Mouse (Mus musculus): ENCODE measurements around the gene Tbccd1. TPM values are rescaled to one million over a fixed set of nuclear protein-coding genes. Genes with fewer than 3 reads are reported as not detected.

Gene Tbccd1
- polyA plus RNA-seq, 1 experiment from 2014 or later, result 31.1 TPM

DNA sequence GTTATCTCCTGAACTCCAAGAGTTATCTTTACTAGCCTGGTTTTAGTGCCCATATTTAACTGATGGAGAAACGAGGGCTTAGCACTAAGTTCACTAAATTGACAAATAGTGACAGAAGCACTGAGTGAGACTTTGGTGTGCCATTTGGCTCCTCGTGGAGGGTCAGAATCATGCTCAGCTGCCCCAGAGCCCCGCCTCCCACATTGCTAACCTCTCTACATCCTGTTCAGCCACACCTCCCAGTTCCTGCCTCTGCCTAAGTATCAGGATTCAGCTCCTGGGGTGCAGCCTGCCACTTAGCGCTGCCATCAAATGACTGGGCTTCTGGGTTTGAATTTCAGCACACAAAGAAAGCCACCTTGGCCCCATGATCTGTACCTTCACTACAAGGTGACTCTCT is 27.9 kb upstream of the Tbccd1 start:
- no peak for ATAC-seq
- Histone ChIP-seq H3K4me3 (no peak overlapping the region), H3K4me2 (no peak overlapping the region), H3K9me3 (replicated peaks) (no peaks in the 10 kb centered on the region), H3K4me1 (peaks cover 27% of the 10 kb centered on the region), H3K9ac (no peak overlapping the region), H3K27ac (no peak overlapping the region), H3K27me3 (replicated peaks) (peaks cover 9% of the 10 kb centered on the region; the same call in 1 of the 2 replicates), H3K36me3 (no peaks in the 10 kb centered on the region)
- 18% methylated on average over 4 of the region's 4 CpGs for WGBS (ENCODE audit: insufficient replicate concordance)

DNA sequence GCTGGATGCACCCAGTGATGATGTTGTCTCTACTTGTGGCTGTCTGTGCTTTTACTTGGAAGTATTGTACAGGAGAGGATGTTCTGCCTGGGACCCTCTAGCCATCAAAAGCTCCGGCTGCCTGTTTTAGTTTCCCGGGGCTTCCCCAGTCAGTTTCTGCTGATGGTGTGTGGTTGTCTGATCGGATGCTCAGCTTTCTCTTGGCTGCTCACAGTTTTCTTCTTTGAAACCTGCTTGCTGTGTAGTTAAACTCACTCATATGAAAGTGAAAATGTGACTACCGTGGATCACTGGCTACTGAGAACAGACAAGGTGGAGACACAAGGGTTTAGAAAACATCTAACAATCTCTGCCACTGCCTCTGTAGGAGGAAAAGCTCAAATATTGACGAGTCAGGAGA is 26.0 kb upstream of the Tbccd1 start:
- 67% methylated on average over 5 of the region's 5 CpGs for WGBS (ENCODE audit: insufficient replicate concordance)
- H3K9me3 ChIP-seq (replicated peaks), result no peaks in the 10 kb centered on the region
- H3K36me3 ChIP-seq, result no peaks in the 10 kb centered on the region
- no peak overlapping the region for H3K4me2 ChIP-seq
- peaks cover 27% of the 10 kb centered on the region for H3K4me1 ChIP-seq
- H3K27me3 ChIP-seq (replicated peaks), result 0 out of 2 replicates have a peak, but pooled peaks cover 7% of the 10 kb centered on the region
- no peak for ATAC-seq
- H3K9ac ChIP-seq, result no peak overlapping the region
- no peak overlapping the region for H3K27ac ChIP-seq
- no peak overlapping the region for H3K4me3 ChIP-seq

DNA sequence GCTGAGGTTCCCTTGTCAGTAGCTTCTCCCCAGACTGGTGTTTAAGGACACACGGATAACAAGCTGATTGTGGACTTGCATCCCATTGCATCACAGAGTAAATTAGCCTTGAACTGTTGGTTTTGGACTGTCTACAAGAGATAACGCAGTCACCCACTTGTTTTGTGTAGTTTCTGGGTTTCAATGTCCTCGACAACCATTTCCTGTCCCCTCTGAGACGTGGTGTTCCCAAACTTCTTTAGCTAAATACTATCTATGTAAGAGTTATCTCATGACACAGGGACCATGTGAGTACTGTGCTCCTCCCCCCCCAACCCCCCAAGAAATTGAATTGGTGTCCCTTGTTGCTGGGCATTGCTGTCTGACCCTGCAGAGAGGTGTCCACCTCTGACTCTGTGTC is 24.0 kb upstream of the Tbccd1 start:
- peaks cover 27% of the 10 kb centered on the region for H3K4me1 ChIP-seq

DNA sequence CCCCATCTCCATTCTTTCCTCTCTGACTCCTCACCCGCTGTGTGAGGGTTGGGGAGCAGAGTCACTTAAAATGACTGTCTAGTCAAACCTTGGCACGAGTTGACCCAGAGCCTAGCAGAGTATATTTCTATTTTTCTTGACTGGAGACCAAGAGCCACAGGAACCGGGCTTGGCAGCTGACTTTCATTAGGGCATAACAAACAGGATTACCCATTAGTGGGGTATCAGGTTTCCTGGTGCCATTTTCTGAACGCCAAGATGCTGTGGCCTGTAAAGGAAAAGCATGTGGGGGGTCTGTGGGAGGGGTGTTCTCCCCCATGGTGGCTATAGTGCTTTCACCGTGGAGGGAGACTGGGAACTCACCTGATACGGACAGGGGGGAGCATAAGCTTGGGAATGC is 23.4 kb upstream of the Tbccd1 start:
- no peak for ATAC-seq
- H3K27me3 ChIP-seq (replicated peaks), result 0 out of 2 replicates have a peak, but pooled peaks cover 3% of the 10 kb centered on the region
- no peaks in the 10 kb centered on the region for H3K36me3 ChIP-seq
- 0 out of 2 replicates have a peak overlapping the region, but pooled peaks have one; percentile 1 for H3K4me2 ChIP-seq
- WGBS (ENCODE audit: insufficient replicate concordance), result 36% methylated on average over 6 of the region's 6 CpGs
- H3K9me3 ChIP-seq (replicated peaks), result no peaks in the 10 kb centered on the region
- peaks cover 27% of the 10 kb centered on the region for H3K4me1 ChIP-seq
- no peak overlapping the region for H3K9ac ChIP-seq
- no peak overlapping the region for H3K4me3 ChIP-seq
- H3K27ac ChIP-seq, result peak overlapping the region; percentile 65; the same call in 1 of the 2 replicates

More for the DNA sequence above, 24.0 kb upstream of the Tbccd1 start:
- 24% methylated on average over 4 of the region's 4 CpGs for WGBS (ENCODE audit: insufficient replicate concordance)
- peak; percentile 53 for ATAC-seq
- Histone ChIP-seq H3K36me3 (no peaks in the 10 kb centered on the region), H3K9me3 (replicated peaks) (no peaks in the 10 kb centered on the region), H3K9ac (no peak overlapping the region), H3K27me3 (replicated peaks) (0 out of 2 replicates have a peak, but pooled peaks cover 3% of the 10 kb centered on the region), H3K27ac (peak overlapping the region; percentile 72), H3K4me3 (no peak overlapping the region), H3K4me2 (0 out of 2 replicates have a peak overlapping the region, but pooled peaks have one; percentile 1)

DNA sequence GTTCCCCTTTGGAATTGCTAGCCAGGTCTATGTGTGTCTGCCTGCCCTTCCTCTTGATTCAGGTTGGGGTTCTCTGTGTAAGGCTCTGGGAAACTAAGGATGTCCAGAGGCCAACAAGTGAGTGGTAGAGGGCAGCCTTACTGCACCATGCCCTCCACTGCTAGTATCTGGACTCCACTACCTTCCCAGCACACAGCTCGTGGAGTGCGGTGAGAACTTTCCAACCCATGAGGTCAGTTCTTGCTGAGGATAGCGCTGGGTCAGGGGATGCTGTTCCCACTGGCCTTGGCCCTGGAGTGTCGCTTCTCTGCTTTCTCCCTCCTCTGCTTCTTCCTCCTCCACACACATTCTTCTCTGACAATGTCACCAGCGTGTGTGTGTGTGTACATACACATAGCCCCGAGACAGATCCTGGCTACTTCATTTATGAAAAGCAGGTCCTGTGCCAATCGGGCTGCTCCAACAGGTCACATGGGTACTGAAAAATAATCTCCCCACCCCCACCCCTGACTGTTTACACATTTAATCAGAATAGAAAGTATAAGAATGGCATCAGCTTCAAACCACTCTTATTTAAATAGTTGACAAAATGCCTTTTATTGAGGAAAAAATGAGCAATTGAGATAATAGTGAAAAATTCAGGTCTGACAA is 22.6 kb upstream of the Tbccd1 start:
- Histone ChIP-seq H3K4me1 (peaks cover 24% of the 10 kb centered on the region), H3K9ac (no peak overlapping the region), H3K4me2 (no peak overlapping the region), H3K27ac (no peak overlapping the region), H3K36me3 (no peaks in the 10 kb centered on the region), H3K4me3 (no peak overlapping the region), H3K27me3 (replicated peaks) (0 out of 2 replicates have a peak, but pooled peaks cover 3% of the 10 kb centered on the region), H3K9me3 (replicated peaks) (no peaks in the 10 kb centered on the region)
- 61% methylated on average over 7 of the region's 7 CpGs for WGBS (ENCODE audit: insufficient replicate concordance)
- ATAC-seq, result no peak

DNA sequence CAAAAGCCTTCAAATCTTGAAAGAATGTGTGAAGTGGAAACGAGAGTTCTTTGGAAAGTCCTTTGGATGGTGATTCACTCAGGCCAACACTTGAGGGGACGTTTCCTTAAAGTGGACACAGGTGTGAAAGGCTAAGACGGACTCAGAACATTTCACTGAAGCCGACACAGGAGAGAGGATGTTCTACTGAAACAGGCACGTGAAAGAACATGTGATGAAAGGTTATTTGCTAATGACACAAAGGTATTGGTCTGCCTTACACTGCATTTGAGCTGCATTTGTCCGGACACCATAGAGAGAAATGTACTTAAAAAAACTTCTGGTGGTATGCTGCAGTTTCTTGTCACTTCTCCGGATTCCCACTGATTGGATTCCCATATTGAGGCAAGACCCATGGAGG is 21.2 kb upstream of the Tbccd1 start:
- no peak for ATAC-seq
- H3K9me3 ChIP-seq (replicated peaks), result no peaks in the 10 kb centered on the region
- H3K4me1 ChIP-seq, result peaks cover 24% of the 10 kb centered on the region
- no peak overlapping the region for H3K4me3 ChIP-seq
- H3K36me3 ChIP-seq, result peaks cover 4% of the 10 kb centered on the region; the same call in 1 of the 2 replicates
- no peak overlapping the region for H3K9ac ChIP-seq
- H3K4me2 ChIP-seq, result no peak overlapping the region
- 64% methylated on average over 7 of the region's 7 CpGs for WGBS (ENCODE audit: insufficient replicate concordance)
- no peak overlapping the region for H3K27ac ChIP-seq
- 0 out of 2 replicates have a peak, but pooled peaks cover 3% of the 10 kb centered on the region for H3K27me3 ChIP-seq (replicated peaks)

DNA sequence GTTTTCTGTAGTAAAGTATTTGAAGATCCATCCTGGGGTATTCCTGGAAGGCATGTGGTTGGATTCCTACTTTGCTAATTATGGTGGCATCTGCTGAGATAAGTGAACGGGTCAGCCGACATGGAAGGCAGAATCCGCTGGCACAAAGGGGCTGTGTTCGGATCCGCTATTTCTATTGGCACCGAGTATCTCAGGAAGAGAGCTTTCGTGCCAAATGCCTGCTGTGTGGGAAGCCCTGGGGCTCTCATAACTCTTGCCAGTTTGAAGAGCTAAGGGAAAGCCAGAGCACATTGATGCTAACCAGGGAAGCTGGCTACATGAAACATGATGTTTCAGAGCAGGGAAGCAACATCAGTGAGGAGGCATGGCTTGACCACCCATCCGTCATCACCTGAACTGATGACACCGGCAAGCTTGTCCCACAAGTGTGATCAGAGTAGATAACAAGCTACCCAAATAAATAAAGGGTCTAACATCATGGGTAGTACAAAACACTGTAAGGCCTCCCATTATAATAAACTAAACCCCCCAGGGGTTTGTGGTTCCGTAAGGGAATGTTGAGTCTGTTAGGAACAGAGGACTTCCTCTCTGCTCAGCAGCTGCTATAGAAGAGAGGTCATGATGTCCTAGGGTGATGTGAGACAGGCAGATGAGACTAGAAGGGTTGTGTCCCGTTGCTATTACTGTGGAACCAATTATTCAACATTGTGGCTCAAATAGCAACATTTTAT is 20.4 kb upstream of the Tbccd1 start:
- Histone ChIP-seq H3K9me3 (replicated peaks) (no peaks in the 10 kb centered on the region), H3K27me3 (replicated peaks) (0 out of 2 replicates have a peak, but pooled peaks cover 3% of the 10 kb centered on the region), H3K4me3 (no peak overlapping the region), H3K9ac (no peak overlapping the region), H3K4me2 (no peak overlapping the region), H3K36me3 (peaks cover 12% of the 10 kb centered on the region), H3K4me1 (peaks cover 18% of the 10 kb centered on the region), H3K27ac (no peak overlapping the region)
- 71% methylated on average over 11 of the region's 11 CpGs for WGBS (ENCODE audit: insufficient replicate concordance)
- ATAC-seq, result no peak

DNA sequence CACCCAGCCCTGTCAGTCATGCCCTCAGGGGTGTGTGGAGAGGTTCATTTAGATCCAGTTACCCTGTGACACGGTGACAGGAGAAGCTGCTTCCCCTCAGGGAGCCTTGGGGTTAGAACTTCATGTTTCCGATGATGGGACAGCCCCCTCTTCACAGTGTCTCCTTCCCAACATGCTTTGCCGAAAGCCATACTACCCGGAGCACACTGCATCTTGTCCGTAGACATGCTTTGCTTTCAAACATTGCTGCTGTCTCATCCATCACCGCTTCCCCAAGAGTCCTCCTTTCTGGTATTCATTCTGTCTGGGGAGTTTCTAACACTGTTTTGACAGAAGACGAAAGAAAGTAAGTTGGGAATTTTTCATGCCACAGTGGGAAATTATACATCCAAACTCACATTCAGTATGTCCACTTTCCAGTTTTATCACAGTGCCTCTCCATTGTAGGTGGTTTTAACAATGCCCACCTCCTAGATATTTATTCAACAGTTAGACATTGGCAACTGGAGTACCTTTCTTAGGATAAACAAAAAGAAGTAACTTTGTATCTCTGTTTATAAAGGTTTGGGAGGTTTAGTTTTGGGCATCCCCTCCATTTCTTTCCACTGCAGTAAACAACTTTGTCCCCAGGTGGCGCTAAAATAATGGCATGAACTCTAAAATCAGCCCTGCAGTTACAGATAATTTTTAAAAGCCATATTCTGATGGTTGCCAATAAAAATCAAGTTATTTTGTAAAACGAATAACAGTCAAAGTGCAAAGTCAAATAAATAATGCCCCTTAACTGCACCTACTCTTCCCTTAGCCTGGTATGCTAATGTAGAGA is 19.0 kb upstream of the Tbccd1 start:
- Histone ChIP-seq H3K9me3 (replicated peaks) (no peaks in the 10 kb centered on the region), H3K9ac (no peak overlapping the region), H3K4me1 (peaks cover 7% of the 10 kb centered on the region), H3K36me3 (peaks cover 26% of the 10 kb centered on the region), H3K4me2 (no peak overlapping the region), H3K27me3 (replicated peaks) (0 out of 2 replicates have a peak, but pooled peaks cover 3% of the 10 kb centered on the region), H3K4me3 (no peak overlapping the region), H3K27ac (no peak overlapping the region)
- 41% methylated on average over 9 of the region's 9 CpGs for WGBS (ENCODE audit: insufficient replicate concordance)
- no peak for ATAC-seq

DNA sequence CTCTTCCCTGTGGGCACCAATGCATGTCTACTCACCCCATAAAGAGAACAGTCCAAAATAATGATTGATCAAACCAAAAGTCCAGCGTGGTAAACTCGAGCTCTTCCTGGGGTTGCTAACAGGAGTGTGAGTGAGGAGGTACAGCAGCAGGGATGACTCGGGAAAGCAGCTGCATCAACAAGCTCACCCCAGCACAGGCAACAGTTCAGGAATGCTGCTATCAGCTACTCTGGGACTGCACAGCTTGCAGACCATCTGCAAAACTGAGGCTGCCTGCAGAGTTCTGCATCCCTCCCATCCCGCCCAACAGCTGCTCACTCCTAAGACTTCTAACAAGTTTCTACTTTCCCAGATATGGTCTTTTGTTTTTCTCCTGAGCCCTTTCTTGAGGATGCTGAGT is 15.9 kb upstream of the Tbccd1 start:
- peaks cover 57% of the 10 kb centered on the region for H3K36me3 ChIP-seq
- H3K9me3 ChIP-seq (replicated peaks), result no peaks in the 10 kb centered on the region
- H3K27ac ChIP-seq, result no peak overlapping the region
- ATAC-seq, result no peak
- no peaks in the 10 kb centered on the region for H3K27me3 ChIP-seq (replicated peaks)
- H3K9ac ChIP-seq, result no peak overlapping the region
- H3K4me1 ChIP-seq, result no peaks in the 10 kb centered on the region
- no peak overlapping the region for H3K4me2 ChIP-seq
- WGBS (ENCODE audit: insufficient replicate concordance), result 71% methylated on average over 4 of the region's 4 CpGs
- H3K4me3 ChIP-seq, result no peak overlapping the region

DNA sequence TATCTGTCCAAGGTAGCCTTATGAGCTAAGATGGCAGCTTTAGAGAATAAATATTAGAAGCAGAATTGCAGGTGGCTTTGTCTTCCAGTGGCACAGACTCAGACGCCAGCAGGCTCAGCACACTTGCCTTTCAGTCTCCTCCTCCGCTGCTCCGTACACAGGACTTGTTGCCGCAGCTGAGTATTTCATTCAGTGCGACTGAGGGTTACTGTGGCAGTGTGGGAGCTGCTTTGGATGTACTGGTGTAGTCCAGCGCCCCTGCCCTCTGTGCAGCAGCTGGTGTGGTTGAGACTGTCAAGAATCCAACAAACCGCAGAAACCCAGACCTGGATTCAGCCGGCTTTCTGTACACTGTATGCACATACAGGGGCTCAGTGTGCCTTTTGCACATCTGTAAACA is 14.9 kb upstream of the Tbccd1 start:
- ATAC-seq, result no peak
- no peak overlapping the region for H3K4me3 ChIP-seq
- H3K9ac ChIP-seq, result no peak overlapping the region
- no peaks in the 10 kb centered on the region for H3K9me3 ChIP-seq (replicated peaks)
- peaks cover 67% of the 10 kb centered on the region for H3K36me3 ChIP-seq
- WGBS (ENCODE audit: insufficient replicate concordance), result 94% methylated on average over 8 of the region's 8 CpGs
- no peaks in the 10 kb centered on the region for H3K27me3 ChIP-seq (replicated peaks)
- no peaks in the 10 kb centered on the region for H3K4me1 ChIP-seq
- no peak overlapping the region for H3K27ac ChIP-seq
- H3K4me2 ChIP-seq, result no peak overlapping the region

DNA sequence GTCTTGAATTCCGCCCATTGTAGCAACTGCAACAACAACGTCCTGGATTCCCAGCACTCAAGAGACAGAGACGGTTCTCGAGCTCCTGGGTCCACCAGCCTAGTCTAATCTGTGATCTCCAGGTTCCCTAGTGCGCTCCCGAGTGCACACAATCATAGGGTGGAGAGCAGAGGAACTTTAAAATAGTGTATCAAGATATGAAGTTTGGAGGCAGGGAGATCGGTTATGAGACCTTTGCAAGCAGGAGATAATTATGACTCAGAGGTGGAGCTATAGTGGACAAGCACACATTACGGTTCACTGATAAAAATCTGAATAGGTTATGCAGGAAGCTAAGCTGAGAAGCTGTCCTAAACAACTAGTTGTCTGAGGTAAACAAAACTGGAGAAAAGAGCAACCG is 696 bp downstream of the Tbccd1 start:
- ATAC-seq, result peak; percentile 45
- peak overlapping the region; percentile 93 for H3K4me3 ChIP-seq

More for the DNA sequence above, 696 bp downstream of the Tbccd1 start:
- H3K4me1 ChIP-seq, result peaks cover 53% of the 10 kb centered on the region
- no peaks in the 10 kb centered on the region for H3K9me3 ChIP-seq (replicated peaks)
- H3K4me2 ChIP-seq, result peak overlapping the region; percentile 87
- peak overlapping the region; percentile 73 for H3K9ac ChIP-seq
- H3K27ac ChIP-seq, result peak overlapping the region; percentile 96
- 4% methylated on average over 9 of the region's 9 CpGs for WGBS (ENCODE audit: insufficient replicate concordance)
- no peaks in the 10 kb centered on the region for H3K27me3 ChIP-seq (replicated peaks)
- peaks cover 45% of the 10 kb centered on the region for H3K36me3 ChIP-seq
